Mouse (Mus musculus): ENCODE measurements around the gene 4930435E12Rik.
"Not testable (repeated sequence)": the region's sequence is repeated elsewhere in the genome, so short reads cannot be mapped to it uniquely, and the experiment has no call there.

Gene 4930435E12Rik

DNA sequence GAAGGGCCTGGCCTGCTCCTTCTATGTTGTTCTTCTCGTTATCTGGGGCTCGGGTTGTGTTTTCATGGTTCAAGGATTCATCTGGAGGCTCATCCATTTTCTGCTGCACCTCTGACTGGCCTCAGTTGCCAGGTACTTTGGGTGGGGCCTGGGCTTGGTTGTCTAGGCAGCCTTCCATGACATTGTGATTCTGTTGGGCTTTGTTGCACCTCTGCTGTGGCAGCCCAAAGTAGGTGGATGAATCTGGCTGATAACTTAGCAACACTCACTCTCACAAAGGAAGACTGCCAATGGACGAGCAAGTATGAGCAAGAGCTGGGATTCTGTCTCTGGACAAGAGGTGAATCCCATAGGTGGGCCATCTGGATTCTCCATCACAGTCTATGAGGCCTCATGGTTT is at the start of gene 4930435E12Rik:
Gene 4930435E12Rik, minus strand, starts transcription at position 101 of the 400 bp plus-strand sequence.
- DNase-seq, result no peak

DNA sequence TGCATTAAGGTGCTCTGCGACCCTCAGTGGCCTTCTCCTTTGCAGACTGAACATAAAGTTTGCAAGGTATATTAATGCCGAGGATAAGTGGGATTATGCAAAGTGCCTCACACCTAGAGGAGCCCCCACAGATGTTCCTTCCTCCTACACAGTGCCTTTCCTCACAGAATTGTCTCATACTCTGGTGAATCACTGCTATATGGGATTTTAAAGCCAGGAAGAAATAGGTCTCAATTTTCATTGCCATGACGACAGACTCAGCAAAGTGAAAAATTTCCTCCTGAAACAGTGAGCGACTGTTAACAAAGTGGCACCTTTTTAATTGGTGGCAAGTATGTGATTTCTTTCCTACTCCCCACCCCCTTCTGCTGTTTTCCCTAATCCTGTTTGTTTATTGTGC is 45.9 kb upstream of the 4930435E12Rik start:
- no peak for DNase-seq

DNA sequence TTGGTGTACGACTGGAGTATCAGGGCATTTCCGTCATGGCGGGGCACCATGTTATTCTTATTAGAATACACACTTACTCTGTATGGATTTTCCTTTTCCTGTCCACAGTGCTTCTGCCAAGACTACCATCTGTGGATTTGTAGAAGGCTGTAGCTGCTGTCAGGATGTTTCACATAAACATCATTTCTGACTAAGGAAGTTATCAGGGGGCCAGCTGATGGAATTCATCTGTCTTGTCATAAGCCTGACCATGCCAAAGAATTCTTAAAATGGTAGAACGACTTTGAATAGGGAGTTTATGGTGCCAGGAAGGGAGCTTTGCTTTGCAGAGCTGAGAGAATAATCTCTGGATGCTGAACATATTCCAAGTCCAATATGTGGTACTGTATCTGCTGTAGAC is 44.7 kb upstream of the 4930435E12Rik start:
- no peak for DNase-seq

DNA sequence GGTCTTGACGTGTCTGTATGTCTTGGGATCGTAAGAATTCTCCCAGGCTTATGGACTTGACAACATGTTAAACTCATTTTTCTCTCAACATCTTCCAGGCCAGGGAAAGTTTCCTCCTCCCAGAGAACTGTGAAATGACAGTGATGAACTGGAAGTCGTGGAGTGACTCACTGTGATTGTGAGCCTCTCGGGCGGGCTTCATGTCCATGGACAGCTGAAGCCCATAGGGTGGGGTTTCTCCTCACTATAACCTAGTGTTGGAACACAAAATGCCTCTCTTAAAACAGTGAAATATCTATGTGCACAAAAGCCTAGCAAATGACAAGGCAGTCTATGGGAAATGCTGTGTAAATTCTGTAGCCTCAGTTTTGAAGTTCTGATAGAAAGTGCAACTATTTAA is 35.8 kb upstream of the 4930435E12Rik start:
- no peak for DNase-seq

DNA sequence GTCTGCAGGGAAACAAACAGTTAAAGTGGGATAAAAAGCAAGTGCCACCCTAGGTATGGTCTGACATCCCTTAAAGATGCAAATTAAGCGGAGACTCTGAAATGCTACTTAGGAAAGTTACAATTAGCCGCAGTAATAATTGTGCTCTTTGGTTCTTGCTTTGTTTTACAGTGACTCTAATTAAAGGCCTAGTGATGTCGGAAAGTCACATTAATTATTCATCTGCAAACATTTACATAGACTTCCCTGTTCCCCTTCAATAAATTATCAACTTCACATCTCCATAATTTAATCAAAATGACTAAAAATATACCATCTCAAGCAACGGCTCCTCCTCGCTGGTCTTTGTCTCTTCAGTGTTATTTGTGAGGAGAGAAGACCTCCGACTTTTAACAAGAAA is 32.0 kb upstream of the 4930435E12Rik start:
- DNase-seq, result no peak

DNA sequence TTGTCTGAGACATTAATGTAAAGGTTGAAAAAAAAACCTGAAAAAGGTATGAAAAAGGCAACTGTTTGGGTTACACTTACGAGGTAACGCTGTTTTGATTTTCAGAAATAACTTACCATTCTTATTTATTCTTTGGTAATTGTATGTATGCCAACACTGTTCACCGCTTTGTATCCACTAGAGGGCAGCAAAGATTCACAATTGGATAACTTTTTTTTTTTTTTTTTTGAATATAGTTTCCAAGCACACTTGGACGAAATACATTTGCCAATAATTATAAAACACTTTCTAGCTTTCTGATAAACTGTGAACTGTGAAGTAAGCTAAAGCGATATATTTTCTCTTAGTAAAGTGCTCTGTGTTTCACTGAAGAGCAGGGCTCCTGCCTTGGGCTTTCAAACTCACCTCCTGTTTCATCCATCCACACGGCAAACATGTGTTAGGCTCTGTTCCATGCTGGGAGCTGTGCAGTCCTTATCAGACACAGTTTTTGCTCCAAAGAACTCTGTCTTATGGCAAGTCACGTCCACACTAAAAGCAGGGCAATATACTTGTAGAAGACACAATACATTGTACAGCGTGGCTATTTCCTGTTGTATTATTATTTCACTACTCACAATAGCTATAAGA is 29.7 kb upstream of the 4930435E12Rik start:
- peak; percentile 38 to 41 for DNase-seq

DNA sequence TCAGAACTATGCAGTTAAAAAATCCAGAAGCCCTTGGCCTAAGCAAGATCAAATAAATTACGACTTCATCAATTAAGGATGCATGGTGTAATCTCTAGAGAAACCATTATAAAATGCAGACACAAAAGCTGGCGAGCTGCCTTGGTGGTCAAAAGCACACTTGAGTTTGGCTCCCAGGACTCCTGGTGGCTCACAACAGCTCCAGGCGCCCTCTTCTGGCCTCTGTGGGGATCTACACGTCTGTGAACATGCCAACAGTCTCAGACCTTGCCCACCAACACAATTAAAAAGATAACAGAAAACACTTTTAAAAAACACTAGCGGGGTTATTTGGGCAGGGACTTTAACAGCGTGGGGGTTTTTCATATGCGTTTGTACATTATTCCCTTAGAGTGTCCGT is 16.0 kb downstream of the 4930435E12Rik start:
- DNase-seq, result peak; percentile 70 to 80

DNA sequence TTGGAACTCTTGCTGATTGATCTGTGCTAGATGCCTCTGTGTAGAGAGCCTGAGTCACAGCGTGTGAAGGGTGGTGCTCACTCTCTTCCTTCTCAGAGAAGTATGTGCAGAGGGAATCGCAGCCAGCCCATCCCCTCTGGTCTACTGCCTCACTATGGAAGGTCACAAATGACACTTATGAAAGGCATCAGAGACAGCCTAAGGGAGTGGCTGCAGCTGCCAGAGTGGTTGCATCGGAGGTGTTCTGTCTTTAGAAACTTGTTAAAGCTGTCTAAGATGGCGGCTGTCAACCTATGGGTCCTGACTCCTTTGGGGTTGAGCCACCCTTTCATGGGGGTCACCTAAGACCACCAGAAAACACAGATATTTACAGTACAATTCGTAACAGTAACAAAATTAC is 18.4 kb downstream of the 4930435E12Rik start:
- no peak for DNase-seq

DNA sequence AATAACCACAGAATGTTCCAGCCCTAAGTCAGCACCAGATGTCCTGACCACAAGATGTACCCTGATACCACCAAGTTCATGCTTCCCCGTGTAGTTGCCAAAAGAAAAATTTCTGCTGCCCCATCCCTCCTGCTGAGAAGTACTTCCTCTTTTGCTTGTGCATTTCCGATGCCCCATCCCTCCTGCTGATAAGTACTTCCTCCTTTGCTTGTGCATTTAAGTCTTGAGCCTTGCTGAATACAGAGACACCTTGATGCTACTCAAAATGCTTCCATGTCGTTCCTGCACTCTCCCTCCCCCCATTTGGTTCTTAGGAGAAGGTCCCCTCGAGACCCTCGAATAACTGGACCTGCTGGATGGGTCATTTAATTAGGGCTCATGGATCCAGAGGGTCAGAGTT is 20.8 kb downstream of the 4930435E12Rik start:
- not testable (repeated sequence) for DNase-seq

DNA sequence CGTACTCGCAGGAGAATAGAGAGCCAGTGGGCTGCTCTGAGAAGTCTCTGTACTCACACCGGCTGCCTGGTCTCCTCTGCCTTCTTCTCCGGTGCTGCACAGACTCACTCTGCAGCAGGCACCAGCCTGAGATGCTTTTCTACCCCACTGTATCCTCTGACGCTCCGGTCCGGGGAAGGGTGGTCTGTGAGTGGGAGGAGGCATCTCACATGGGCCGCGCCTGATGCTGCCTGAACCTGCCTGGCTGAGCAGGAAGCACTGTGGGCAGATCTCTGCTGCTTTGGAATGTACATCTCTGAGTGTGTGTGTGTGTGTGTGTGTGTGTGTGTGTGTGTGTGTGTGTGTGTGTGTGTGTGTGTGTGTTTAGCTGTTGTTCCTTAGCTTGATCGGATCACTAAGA is 28.5 kb downstream of the 4930435E12Rik start, which contains the start of gene Upk1b:
Gene Upk1b, minus strand, starts transcription at position 238 of the 400 bp plus-strand sequence.
- no peak for DNase-seq

DNA sequence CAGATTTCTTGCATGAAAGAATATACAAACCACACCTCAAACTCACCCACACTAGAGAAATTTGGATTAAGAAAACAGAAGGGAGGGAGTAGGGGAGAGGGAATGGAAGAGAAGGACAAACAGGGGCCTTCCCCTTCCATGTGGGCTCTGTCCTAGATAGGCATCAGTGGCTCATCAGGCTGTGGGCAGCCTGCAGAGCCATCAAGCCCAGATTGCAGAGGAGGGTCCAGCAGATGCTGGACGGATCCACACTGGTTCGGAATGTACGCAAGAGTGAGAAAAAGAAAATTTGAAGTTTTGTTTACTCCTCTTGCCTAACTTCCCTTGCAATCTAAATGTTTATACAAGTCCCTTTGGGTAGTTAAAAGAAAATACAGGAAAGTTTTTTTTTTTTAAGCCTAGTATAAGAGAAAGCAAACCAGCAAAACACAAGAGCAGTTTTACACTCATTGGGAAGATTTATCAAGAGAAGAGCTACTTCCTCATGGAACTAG is 29.5 kb downstream of the 4930435E12Rik start:
- no peak for DNase-seq

DNA sequence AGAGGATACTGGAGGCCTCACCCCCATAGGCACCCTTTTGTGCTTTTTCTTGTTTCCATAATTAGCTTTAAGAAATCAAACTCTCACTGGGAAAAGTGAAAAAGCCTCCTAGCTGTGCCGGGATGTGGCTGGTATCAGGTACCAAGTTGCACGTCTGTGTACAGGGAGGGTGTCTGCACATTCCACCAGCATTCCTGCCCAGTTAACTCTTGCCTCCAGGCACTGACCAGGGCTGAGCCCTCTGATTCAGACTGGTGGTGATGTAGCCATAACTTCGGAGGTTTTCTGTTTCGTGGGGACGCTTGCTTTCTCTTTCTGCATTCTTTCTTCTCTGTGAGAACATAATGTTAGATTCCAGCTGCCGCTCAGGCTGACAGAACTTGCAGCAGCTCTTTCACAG is 35.4 kb downstream of the 4930435E12Rik start:
- no peak for DNase-seq

DNA sequence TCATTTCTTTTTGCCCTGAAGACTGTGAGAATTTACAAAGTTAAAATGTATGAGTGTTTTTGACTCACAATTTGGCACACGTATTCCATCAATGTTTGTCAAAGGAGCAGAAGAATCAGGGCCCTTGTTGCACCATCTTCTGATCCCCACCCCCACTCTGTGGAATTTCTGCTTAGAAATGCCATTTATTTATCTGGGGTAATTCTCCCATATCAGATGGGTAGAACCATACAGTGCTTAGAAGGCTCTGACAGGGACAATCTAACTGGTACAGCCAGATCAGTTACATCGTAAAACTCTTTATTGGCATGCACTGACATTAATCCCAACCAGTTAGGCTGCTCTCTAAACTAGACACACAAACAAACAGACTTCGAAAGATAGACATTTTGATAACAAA is 38.6 kb downstream of the 4930435E12Rik start:
- no peak for DNase-seq

DNA sequence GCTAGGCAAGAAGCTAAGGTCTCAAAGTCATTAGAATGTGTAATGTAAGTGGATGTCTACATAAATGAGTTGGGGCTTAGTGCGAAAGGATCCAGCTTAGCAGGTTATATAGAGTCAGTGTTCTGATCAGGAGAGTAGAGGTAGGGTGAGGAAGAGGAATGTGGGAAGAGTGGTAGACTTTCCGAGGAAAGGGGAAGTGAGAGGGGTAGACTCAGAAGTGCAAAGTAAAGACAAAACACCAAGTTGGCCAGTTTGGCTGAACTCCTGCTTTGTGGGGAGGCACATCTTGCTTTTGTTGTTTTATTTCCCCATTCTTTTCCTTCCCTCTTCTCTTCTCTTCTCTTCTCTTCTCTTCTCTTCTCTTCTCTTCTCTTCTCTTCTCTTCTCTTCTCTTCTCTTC is 39.5 kb downstream of the 4930435E12Rik start:
- no peak for DNase-seq

DNA sequence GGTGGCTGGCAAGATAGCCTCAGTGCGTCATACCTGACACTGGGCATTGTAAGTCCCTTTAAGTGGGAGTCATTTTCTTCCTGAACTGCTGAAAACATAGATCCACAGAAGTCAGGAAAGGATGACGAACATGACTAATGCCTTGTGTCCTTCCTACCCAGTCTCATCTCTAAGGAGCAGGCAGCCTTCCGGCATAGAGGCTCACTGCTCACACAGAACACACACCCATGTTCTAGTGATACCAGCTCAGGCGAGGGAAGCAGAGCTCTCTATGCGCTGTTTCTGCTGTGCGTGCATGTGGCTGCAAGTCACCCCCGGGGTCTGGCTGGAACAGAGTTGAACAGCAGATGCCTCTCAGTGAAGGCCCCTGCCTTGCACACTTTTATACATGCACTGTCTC is 43.2 kb downstream of the 4930435E12Rik start:
- DNase-seq, result no peak

DNA sequence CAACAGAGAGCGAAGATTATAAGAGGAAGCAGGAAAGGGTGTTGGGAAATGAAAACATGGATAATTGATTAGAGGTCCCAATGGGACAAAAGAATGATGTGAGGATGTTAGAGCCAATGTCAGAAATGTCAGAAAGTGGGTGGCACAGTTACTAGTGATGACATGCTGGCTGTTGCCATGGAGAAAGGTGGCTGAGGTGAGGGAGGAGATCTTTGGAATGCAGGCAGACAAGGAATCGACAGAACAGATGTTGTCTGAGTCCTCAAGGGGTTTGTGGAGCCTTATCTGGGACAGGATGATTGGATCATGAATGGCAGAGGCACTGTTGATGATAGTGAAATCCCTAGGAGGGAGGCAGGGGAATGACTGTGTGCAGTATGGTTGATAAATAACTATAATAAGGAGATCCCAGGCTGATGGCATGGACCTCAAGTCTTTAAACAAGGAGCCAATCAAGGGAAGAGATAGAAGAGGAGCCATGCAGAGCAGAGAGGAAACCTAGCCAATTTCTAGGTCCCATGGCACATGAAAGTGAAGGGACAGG is 46.0 kb downstream of the 4930435E12Rik start:
- DNase-seq, result no peak

DNA sequence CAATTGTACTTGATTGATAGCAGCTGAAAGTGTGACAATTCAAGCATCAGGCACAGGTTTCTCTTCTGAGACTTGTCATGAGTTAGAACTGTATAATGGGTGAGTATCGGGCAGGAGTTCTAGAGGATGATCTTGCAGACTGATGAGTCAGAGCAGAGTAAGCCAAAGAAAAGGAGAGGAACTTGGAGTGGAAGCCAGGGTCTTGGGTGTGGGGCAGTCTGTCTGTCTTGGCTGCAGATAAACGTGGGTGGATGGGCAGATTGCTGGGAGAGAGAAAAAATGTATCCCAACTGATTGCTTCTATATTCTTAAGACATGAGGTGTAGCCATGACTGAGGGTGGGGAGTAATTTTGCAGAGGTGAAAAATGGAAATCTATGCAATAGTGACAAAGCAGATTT is 46.6 kb downstream of the 4930435E12Rik start:
- DNase-seq, result no peak

DNA sequence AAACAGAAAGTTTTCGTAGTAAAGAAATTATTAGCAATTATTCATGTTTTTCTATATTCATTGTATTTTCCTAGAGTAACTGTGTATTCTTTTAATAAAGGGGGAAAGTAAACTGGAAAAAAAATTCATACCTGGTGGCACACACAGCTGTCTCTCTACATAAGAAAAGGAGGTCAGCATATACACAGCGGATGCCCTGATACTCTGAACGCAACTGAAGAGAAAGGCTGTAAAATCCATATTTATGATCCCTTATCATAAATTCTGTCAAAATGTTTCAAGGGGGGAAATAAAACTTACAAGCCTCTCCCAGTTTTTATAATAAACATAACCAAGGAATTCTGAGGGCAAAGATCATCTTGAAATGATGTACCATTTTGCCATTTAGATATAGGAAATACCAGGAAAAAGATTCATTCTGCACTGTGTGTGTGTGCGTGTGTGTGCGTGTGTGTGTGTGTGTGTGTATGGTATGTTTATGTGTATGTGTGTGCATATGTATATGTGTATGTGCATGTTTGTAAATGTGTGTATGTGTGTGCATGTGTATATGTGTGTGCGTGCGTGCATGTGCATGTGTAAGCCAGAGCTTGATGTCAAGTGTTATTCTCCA is 47.5 kb downstream of the 4930435E12Rik start:
- no peak for DNase-seq

DNA sequence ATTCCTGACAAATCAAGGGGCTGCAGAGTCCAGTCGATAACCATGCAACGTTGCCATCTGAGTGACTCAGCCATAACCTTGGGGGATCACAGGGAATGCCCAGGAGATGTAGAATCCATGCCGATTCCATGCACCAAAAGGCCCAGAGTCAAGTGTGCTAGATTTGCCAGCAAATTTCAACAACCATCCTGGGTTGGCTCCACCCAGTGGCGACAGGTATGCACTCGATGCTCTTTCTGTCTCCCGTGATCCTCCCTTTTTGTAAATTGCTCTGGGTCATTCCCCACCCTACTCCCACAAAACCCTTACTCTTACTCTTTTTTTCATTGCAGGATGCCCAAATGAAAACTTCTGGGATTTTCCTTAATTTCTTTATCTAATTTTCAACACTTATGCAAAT is 52.2 kb downstream of the 4930435E12Rik start:
- no peak for DNase-seq

DNA sequence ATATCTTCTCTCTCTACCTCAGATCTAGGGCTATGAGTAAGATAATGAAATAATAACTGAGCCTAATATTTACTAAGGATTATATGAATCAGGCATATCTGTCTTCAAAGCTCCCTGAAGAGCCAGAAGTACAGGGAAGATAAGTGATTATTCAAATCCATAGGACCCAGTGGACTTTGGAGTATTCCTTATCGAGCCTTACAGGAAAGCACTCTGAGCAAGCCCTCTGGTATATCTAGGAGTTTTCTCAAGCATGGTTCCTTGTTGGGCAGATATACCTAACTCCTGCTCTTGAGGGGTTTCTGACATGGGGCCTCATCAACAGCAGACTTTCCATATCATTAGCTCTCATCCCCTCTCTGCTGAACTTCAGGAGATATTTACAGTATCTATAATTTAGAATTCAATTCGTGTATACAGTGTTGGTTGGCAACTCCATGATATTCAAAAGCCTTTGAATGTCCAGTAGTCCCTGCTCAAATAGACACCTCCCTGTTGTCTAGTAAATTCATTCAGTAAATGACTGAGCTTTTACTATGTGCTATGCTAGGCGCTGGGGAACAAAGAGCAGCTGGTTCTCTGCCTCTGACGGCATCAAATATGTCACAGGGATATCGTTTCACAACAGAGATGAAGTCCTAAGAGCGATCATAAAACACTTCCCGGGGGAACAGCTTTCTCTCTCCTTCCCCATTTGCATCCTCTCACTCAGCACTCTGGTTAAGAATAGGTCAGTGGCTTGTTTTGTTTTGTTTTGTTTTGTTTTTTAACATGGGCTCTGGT is 53.4 kb downstream of the 4930435E12Rik start:
- no peak for DNase-seq

DNA sequence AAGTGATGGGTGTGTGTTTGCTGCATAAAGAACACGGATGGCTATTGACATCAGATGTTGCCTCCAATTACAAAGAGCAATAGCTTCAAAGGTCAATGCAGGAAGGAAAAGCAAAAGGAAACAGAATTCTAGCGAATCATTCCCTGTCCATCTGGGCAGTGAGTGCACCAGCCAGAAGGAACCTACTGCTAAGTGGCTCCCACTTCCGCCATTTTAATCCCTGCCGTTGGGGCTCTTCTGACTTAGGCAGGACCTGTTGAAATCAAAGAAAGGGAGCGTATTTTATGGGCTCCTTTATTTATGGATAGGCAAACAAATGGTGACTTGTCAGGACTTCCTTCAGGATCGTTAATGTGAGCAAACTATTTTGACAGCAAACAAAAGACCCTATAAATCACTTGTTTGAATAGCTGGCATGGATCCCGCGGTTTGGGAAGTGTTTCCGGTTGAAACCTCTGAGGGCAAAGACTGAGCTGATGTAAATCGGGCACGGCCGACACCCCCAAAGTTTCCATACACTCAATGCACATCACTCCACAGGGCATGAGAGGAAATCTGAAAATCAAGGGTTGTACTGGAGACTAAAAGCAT is 55.5 kb downstream of the 4930435E12Rik start:
- DNase-seq, result no peak

DNA sequence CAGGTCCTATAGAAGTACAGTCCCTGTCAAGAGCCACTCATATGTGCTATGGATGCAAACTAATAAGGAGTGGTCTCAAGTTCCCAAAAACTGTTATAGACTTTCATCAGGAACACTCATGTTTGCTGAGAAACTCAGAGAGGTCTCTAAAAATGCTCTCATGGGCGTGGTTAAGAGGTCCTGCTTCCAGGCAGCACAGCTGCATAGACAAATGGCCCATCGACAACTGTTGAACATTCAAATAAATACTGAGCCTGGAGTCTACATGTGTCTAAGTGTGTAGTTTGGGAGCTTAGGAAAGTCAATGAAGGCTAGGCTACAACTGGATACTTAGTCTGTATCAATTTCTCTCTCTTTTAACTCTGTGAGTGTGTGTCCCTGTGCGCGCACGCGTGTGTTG is 57.4 kb downstream of the 4930435E12Rik start:
- no peak for DNase-seq

DNA sequence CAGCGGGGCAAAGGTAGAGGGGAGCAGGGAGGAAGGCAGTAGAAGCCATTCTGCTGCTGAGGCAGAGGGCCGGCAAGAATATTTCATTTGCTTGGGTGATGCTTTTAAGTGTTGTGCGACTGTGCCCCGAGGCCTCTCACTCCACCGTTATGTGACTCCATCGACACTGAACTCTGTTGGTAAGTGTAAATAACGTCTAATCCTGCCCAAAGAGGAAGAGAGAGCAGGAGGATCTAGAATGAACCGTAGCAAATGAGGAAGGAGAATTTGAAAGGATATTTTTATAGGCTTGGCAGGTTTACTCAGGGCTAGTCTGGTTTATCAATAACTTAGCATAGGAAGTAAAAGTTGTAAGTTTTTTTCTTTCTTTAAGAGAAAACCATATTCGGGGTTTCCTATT is 59.0 kb downstream of the 4930435E12Rik start:
- no peak for DNase-seq
